Mouse (Mus musculus): ENCODE measurements around the gene Ndufv1.

DNA sequence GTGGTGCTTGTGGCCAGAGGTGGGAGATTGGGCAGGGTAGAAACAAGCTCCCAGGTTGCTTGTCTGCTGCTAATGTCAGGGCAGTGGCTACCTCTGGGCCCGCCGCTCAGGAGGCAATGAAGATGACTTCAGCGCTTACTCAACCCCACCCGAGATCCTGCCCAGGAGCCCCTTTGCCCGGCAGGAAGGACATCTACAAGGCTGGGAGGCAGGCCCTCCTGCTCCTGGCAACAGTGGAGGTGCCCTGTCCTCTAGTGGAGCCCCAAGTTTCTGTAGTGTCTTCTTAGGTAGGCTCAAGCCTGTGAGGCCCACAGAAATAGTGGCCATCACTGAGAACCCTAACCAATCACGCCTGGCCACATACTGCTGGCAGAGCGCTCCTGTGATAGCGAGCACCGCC is 7.5 kb downstream of the Ndufv1 start:
- TF ChIP-seq CTCF (IDR thresholded peaks at IDR 0.05; ENCODE audit: insufficient read depth, low read length) (no peak), POLR2A (IDR thresholded peaks at IDR 0.05; ENCODE audit: borderline replicate concordance, extremely low read depth, low read depth, low read length) (no peak)
